Mouse (Mus musculus): ENCODE data around the gene 2310061I04Rik. TPM values are rescaled to one million over a fixed set of nuclear protein-coding genes. Genes with fewer than 3 reads are reported as not detected.

Gene 2310061I04Rik
- total RNA-seq, 2 experiments from 2014 or later: 9.8 to 28.4 TPM

Other genes with a start within 250 kb of the 2310061I04Rik start
- 2.1 and 5.3 TPM in 2 replicates for gene Vars2, start 229.8 kb downstream of the 2310061I04Rik start, total RNA-seq (2015)
- 3.3 and 16.9 TPM in 2 replicates for gene Vars2, start 229.8 kb downstream of the 2310061I04Rik start, total RNA-seq (2017)
- gene Gtf2h4, start 223.7 kb downstream of the 2310061I04Rik start, total RNA-seq (2015): 13.4 and 15.1 TPM in 2 replicates
- 10.6 and 14.9 TPM in 2 replicates for gene Gtf2h4, start 223.7 kb downstream of the 2310061I04Rik start, total RNA-seq (2017)
- gene Ddr1, start 192.8 kb downstream of the 2310061I04Rik start, total RNA-seq (2015): 0.91 and 1.0 TPM in 2 replicates
- 0.49 and 1.0 TPM in 2 replicates for gene Ddr1, start 192.8 kb downstream of the 2310061I04Rik start, total RNA-seq (2017)
- gene Ier3, start 75.7 kb downstream of the 2310061I04Rik start, total RNA-seq (2015): 21.1 and 22.8 TPM in 2 replicates
- gene Ier3, start 75.7 kb downstream of the 2310061I04Rik start, total RNA-seq (2017): 15.7 and 20.5 TPM in 2 replicates
- gene Flot1, start 74.2 kb downstream of the 2310061I04Rik start, total RNA-seq (2015): 73.5 and 95.0 TPM in 2 replicates
- gene Flot1, start 74.2 kb downstream of the 2310061I04Rik start, total RNA-seq (2017): 124 and 127 TPM in 2 replicates
- gene Tubb5, start 59.1 kb downstream of the 2310061I04Rik start, total RNA-seq (2015): 649 TPM in 2 replicates
- gene Tubb5, start 59.1 kb downstream of the 2310061I04Rik start, total RNA-seq (2017): 751 and 811 TPM in 2 replicates
- 37.6 and 62.8 TPM in 2 replicates for gene Mdc1, start 55.9 kb downstream of the 2310061I04Rik start, total RNA-seq (2015)
- gene Mdc1, start 55.9 kb downstream of the 2310061I04Rik start, total RNA-seq (2017): 17.3 and 18.6 TPM in 2 replicates
- gene Nrm, start 36.1 kb downstream of the 2310061I04Rik start, total RNA-seq (2015): 88.5 and 114 TPM in 2 replicates
- gene Nrm, start 36.1 kb downstream of the 2310061I04Rik start, total RNA-seq (2017): 80.1 and 82.8 TPM in 2 replicates
- gene Ppp1r18, start 31.8 kb downstream of the 2310061I04Rik start, total RNA-seq (2015): 153 and 167 TPM in 2 replicates
- 64.0 and 78.1 TPM in 2 replicates for gene Ppp1r18, start 31.8 kb downstream of the 2310061I04Rik start, total RNA-seq (2017)
- gene Dhx16, start 17.6 kb downstream of the 2310061I04Rik start, total RNA-seq (2015): 87.6 and 118 TPM in 2 replicates
- gene Dhx16, start 17.6 kb downstream of the 2310061I04Rik start, total RNA-seq (2017): 65.9 and 72.8 TPM in 2 replicates
- gene Atat1, start 12.6 kb upstream of the 2310061I04Rik start, total RNA-seq (2015): 8.7 and 10.1 TPM in 2 replicates
- 5.2 and 7.6 TPM in 2 replicates for gene Atat1, start 12.6 kb upstream of the 2310061I04Rik start, total RNA-seq (2017)
- 29.2 and 35.9 TPM in 2 replicates for gene Mrps18b, start 19.0 kb upstream of the 2310061I04Rik start, total RNA-seq (2015)
- 25.0 and 28.9 TPM in 2 replicates for gene Mrps18b, start 19.0 kb upstream of the 2310061I04Rik start, total RNA-seq (2017)
- gene Ppp1r10, start 19.0 kb upstream of the 2310061I04Rik start, total RNA-seq (2015): 82.4 and 93.7 TPM in 2 replicates
- 131 and 157 TPM in 2 replicates for gene Ppp1r10, start 19.0 kb upstream of the 2310061I04Rik start, total RNA-seq (2017)
- gene Abcf1, start 72.3 kb upstream of the 2310061I04Rik start, total RNA-seq (2015): 31.8 and 32.7 TPM in 2 replicates
- gene Abcf1, start 72.3 kb upstream of the 2310061I04Rik start, total RNA-seq (2017): 101 and 128 TPM in 2 replicates
- gene Gnl1, start 82.4 kb upstream of the 2310061I04Rik start, total RNA-seq (2015): 5.0 and 6.4 TPM in 2 replicates
- gene Gnl1, start 82.4 kb upstream of the 2310061I04Rik start, total RNA-seq (2017): 11.3 and 13.9 TPM in 2 replicates
- gene Prr3, start 82.8 kb upstream of the 2310061I04Rik start, total RNA-seq (2015): 7.5 and 8.9 TPM in 2 replicates
- gene Prr3, start 82.8 kb upstream of the 2310061I04Rik start, total RNA-seq (2017): 2.8 and 8.5 TPM in 2 replicates
- 19.5 and 20.8 TPM in 2 replicates for gene H2-T24, start 123.1 kb upstream of the 2310061I04Rik start, total RNA-seq (2015)
- 85.4 and 88.2 TPM in 2 replicates for gene H2-T24, start 123.1 kb upstream of the 2310061I04Rik start, total RNA-seq (2017)
- 211 and 216 TPM in 2 replicates for gene H2-T23, start 135.4 kb upstream of the 2310061I04Rik start, total RNA-seq (2015)
- 185 and 224 TPM in 2 replicates for gene H2-T23, start 135.4 kb upstream of the 2310061I04Rik start, total RNA-seq (2017)
- gene H2-T22, start 145.3 kb upstream of the 2310061I04Rik start, total RNA-seq (2015): 43.2 and 44.4 TPM in 2 replicates
- gene H2-T22, start 145.3 kb upstream of the 2310061I04Rik start, total RNA-seq (2017): 51.9 and 56.1 TPM in 2 replicates
- not detected in 2 replicates for gene Gm6034, start 145.5 kb upstream of the 2310061I04Rik start, total RNA-seq (2015)
- not detected in 2 replicates for gene Gm6034, start 145.5 kb upstream of the 2310061I04Rik start, total RNA-seq (2017)
- gene Gm11127, start 160.9 kb upstream of the 2310061I04Rik start, total RNA-seq (2015): not detected in 2 replicates
- not detected in 2 replicates for gene Gm11127, start 160.9 kb upstream of the 2310061I04Rik start, total RNA-seq (2017)
- 0.62 TPM in 1 of 2 replicates, not detected in the other for gene Gm19684, start 224.2 kb upstream of the 2310061I04Rik start, total RNA-seq (2015)
- gene Gm19684, start 224.2 kb upstream of the 2310061I04Rik start, total RNA-seq (2017): 0.12 and 0.15 TPM in 2 replicates
- gene Gm7030, start 232.0 kb upstream of the 2310061I04Rik start, total RNA-seq (2015): not detected in 2 replicates
- gene Gm7030, start 232.0 kb upstream of the 2310061I04Rik start, total RNA-seq (2017): not detected in 2 replicates